Mouse (Mus musculus) G1E (cell line): Measurements from ENCODE around the gene 1700013G24Rik.

Experiments
- CTCF ChIP-seq: IDR thresholded peaks from 2 replicates; pipeline ENCODE4 v1.5.1; 2012; ENCODE audit warnings: low read depth, low read length, inconsistent platforms, mixed read lengths
- GATA1 ChIP-seq: IDR thresholded peaks from 2 replicates; pipeline ENCODE4 v1.6.1; 2012; ENCODE audit warnings: borderline replicate concordance, low read length, inconsistent platforms, mixed read lengths
- POLR2AphosphoS5 ChIP-seq: IDR thresholded peaks from 2 replicates; pipeline ENCODE4 v1.6.1; 2012; ENCODE audit warnings: low read depth, low read length, inconsistent platforms; ENCODE audit not compliant: insufficient replicate concordance
- TAL1 ChIP-seq: conservative IDR thresholded peaks from 2 replicates; pipeline ENCODE4 v1.6.1; 2012; ENCODE audit warnings: low read depth, low read length, inconsistent platforms, mixed read lengths

DNA sequence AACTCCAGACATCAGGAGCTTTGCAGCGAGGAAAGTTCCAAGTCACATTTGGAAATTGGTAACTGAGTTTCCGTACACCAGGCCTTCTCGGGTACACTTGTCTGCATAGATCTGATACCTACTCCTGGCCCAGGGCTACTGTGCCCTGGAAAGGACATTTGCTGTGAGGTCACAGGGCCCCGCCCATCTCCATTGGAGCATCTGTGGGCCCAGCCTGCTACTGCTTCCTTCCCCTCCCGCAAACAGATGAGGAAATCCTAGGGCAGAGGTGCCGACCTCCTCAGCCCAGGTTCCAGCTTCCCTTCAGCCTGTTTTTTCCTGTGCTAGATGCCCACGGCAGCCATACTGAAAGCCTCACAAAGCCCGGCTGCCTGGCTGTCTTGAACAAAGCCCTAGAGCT is 36.9 kb downstream of the 1700013G24Rik start:
- TF ChIP-seq CTCF (no peak), TAL1 (no peak), GATA1 (no peak), POLR2AphosphoS5 (no peak)
